Mouse (Mus musculus): ENCODE measurements at regions not wholly inside any gene's neighbourhood (a gene's known extent, or its start where the extent isn't known, plus 50 kb on each side); places are given as distances from the start of the nearest gene placed in this dataset.

DNA sequence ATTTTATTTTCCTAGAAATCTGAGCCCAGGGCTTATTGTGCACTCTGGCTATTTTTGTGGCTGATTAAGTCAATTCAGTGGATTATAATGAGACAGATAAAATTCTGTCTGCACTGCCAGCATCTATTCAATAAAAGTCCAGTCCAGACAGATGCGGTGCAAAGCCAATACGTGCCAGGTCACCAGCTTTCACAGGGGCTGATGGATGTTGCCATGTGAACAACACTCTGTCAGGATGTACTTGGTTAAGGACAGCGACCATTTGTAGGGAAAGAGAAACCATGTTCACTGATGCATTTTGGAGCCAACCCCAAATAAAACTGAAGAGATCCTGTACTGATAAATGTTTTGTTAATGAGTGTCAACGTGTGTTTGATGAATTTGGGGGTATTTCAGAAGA lies 285.0 kb upstream of the Gnpda2 start:
- whole genome bisulfite sequencing = 47% methylated on average over 4 of the region's 4 CpGs
- no peak overlapping the region for H3K27ac ChIP-seq (ENCODE audit: low read length)
- ATAC-seq = no peak
- H3K9ac ChIP-seq (ENCODE audit: low read depth, low read length) = no peak overlapping the region
- H3K9me3 ChIP-seq (replicated peaks; ENCODE audit: control insufficient read depth, low read length, poor library complexity, severe bottlenecking) = no peaks in the 10 kb centered on the region
- no peaks in the 10 kb centered on the region for H3K4me1 ChIP-seq (ENCODE audit: control insufficient read depth, insufficient read depth, low read length)
- H3K4me2 ChIP-seq (ENCODE audit: low read length) = no peak overlapping the region
- no peaks in the 10 kb centered on the region for H3K27me3 ChIP-seq (ENCODE audit: control insufficient read depth, insufficient read depth, low read depth, low read length)
- no peak overlapping the region for H3K4me3 ChIP-seq (ENCODE audit: low read depth, low read length)
- H3K36me3 ChIP-seq (ENCODE audit: control insufficient read depth, insufficient read depth, low read length) = no peaks in the 10 kb centered on the region

DNA sequence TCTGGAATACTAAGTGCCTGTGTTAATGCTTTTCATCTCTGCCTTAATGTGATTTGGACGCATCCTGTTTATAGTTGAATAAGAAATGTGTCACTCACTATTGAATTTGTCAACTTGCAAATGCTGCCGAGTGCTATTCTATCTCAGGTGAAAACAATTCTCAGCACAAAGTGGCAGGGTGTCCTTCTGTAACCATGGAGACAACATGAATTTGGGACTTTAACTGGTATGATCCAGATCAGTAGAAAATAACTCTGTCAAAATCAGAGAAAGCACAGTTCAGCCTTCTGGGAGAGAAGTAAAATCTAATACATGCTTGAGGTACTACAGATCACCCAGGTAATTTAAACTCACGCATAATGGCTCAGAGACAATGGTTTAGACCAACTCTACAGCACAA lies 270.9 kb upstream of the Gnpda2 start:
- Histone ChIP-seq H3K27ac (ENCODE audit: low read length) (no peak overlapping the region), H3K4me3 (ENCODE audit: low read depth, low read length) (no peak overlapping the region)

DNA sequence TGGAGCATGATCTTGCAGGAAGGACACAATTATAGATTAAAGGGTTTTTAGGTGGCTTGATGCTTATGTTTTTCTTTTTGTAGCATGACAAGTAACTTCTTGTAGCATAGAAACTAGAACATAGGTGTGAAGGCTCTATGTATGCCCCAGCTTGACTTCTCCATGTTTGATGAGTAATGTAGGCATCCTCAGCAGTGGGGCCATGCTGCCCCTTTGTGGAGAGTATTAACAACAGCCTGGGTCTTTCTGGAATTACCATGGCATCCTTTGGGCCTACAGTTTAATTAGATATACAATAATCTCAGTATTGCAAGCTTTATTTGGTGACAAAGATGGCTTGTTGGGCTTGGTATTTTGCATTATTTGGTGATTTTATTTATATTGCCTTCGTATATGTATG lies 252.7 kb upstream of the Gnpda2 start:
- H3K9me3 ChIP-seq (replicated peaks; ENCODE audit: control insufficient read depth, low read length, poor library complexity, severe bottlenecking) = no peaks in the 10 kb centered on the region
- 50% methylated on average over 1 of the region's 1 CpGs for WGBS
- H3K4me1 ChIP-seq (ENCODE audit: control insufficient read depth, insufficient read depth, low read length) = no peaks in the 10 kb centered on the region
- no peak for ATAC-seq
- H3K4me2 ChIP-seq (ENCODE audit: low read length) = no peak overlapping the region
- no peak overlapping the region for H3K27ac ChIP-seq (ENCODE audit: low read length)
- H3K4me3 ChIP-seq (ENCODE audit: low read depth, low read length) = no peak overlapping the region
- no peak overlapping the region for H3K9ac ChIP-seq (ENCODE audit: low read depth, low read length)
- no peaks in the 10 kb centered on the region for H3K36me3 ChIP-seq (ENCODE audit: control insufficient read depth, insufficient read depth, low read length)
- H3K27me3 ChIP-seq (ENCODE audit: control insufficient read depth, insufficient read depth, low read depth, low read length) = no peaks in the 10 kb centered on the region

More for the DNA sequence above, 270.9 kb upstream of the Gnpda2 start:
- H3K9me3 ChIP-seq (replicated peaks; ENCODE audit: control insufficient read depth, low read length, poor library complexity, severe bottlenecking) = no peaks in the 10 kb centered on the region
- peak; percentile 78 for ATAC-seq
- no peak overlapping the region for H3K9ac ChIP-seq (ENCODE audit: low read depth, low read length)
- no peaks in the 10 kb centered on the region for H3K36me3 ChIP-seq (ENCODE audit: control insufficient read depth, insufficient read depth, low read length)
- H3K27me3 ChIP-seq (ENCODE audit: control insufficient read depth, insufficient read depth, low read depth, low read length) = no peaks in the 10 kb centered on the region
- WGBS = 56% methylated on average over 3 of the region's 3 CpGs
- no peak overlapping the region for H3K4me2 ChIP-seq (ENCODE audit: low read length)
- no peaks in the 10 kb centered on the region; the same call in 1 of the 2 replicates for H3K4me1 ChIP-seq (ENCODE audit: control insufficient read depth, insufficient read depth, low read length)

DNA sequence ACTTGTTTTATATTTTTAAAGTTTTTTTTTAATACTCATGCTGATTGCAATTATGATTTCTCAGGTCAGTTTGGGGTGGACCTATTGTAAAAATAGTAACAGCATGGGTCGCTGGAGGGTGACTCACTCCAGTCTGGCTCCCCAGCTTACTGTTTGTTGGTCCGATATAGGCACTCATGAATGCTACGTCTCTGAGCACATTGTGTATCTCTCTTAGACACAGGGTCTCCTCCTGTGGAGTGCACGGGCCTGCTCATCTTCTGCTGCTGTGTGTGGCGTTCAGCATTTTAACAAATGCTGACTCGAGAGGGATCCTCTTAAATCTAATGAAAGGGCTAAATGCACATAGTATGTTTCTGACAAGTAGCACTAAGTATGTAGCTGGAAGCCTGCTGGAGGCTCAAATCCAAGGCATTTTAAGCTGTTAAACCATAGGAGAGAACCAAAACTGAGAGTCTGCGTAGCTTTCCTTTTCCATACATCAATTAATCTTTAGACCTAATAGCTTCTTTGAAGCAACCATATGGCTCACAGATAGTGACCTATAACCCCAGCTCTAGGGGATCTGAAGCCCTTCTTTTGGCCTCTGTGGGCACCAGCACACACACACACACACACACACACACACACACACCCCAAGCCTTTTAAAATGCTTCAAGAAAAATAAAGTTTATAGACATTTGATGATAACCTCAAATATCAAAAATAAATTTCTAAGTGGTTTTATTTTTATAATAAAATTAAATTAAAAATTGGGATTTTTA lies 246.0 kb upstream of the Gnpda2 start:
- Histone ChIP-seq H3K9me3 (replicated peaks; ENCODE audit: control insufficient read depth, low read length, poor library complexity, severe bottlenecking) (no peaks in the 10 kb centered on the region), H3K4me2 (ENCODE audit: low read length) (no peak overlapping the region), H3K9ac (ENCODE audit: low read depth, low read length) (no peak overlapping the region), H3K4me1 (ENCODE audit: control insufficient read depth, insufficient read depth, low read length) (peaks cover 2% of the 10 kb centered on the region; the same call in 1 of the 2 replicates), H3K27me3 (ENCODE audit: control insufficient read depth, insufficient read depth, low read depth, low read length) (no peaks in the 10 kb centered on the region), H3K36me3 (ENCODE audit: control insufficient read depth, insufficient read depth, low read length) (no peaks in the 10 kb centered on the region), H3K27ac (ENCODE audit: low read length) (no peak overlapping the region), H3K4me3 (ENCODE audit: low read depth, low read length) (no peak overlapping the region)
- 45% methylated on average over 7 of the region's 7 CpGs for WGBS
- ATAC-seq = no peak; the same call in 1 of the 2 replicates

GRCm38 (mm10) chr5:69836356-69836755 lies 244.2 kb upstream of the Gnpda2 start:
- Histone ChIP-seq H3K4me1 (ENCODE audit: control insufficient read depth, insufficient read depth, low read length) (peaks cover 2% of the 10 kb centered on the region; the same call in 1 of the 2 replicates), H3K9me3 (replicated peaks; ENCODE audit: control insufficient read depth, low read length, poor library complexity, severe bottlenecking) (no peaks in the 10 kb centered on the region), H3K27me3 (ENCODE audit: control insufficient read depth, insufficient read depth, low read depth, low read length) (no peaks in the 10 kb centered on the region), H3K4me3 (ENCODE audit: low read depth, low read length) (no peak overlapping the region), H3K9ac (ENCODE audit: low read depth, low read length) (no peak overlapping the region), H3K27ac (ENCODE audit: low read length) (no peak overlapping the region), H3K36me3 (ENCODE audit: control insufficient read depth, insufficient read depth, low read length) (no peaks in the 10 kb centered on the region), H3K4me2 (ENCODE audit: low read length) (no peak overlapping the region)
- no peak for ATAC-seq
- 90% methylated on average over 8 of the region's 8 CpGs for WGBS

DNA sequence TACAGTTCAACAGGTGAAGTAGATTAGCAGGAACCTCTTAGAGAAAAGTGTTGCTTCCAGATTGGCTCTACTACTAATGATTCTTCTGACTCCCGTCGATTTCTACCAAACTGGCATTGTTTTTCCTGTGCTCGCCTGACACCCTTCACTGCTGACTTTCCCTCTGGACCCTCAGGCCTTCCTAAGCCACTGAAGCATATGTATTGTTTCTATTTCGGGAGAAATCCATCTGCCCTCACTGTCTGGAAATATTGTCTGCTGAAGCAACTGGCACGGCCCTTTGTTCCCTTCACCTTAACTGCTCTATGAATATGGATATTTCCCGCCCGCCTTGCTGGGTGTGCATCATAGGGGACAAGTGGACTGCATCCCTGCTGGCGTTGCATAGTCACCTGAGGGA lies 243.0 kb upstream of the Gnpda2 start:
- Histone ChIP-seq H3K36me3 (ENCODE audit: control insufficient read depth, insufficient read depth, low read length) (no peaks in the 10 kb centered on the region), H3K4me2 (ENCODE audit: low read length) (no peak overlapping the region), H3K27me3 (ENCODE audit: control insufficient read depth, insufficient read depth, low read depth, low read length) (no peaks in the 10 kb centered on the region), H3K4me3 (ENCODE audit: low read depth, low read length) (no peak overlapping the region), H3K27ac (ENCODE audit: low read length) (no peak overlapping the region), H3K9ac (ENCODE audit: low read depth, low read length) (no peak overlapping the region), H3K9me3 (replicated peaks; ENCODE audit: control insufficient read depth, low read length, poor library complexity, severe bottlenecking) (no peaks in the 10 kb centered on the region), H3K4me1 (ENCODE audit: control insufficient read depth, insufficient read depth, low read length) (peaks cover 2% of the 10 kb centered on the region; the same call in 1 of the 2 replicates)
- 40% methylated on average over 8 of the region's 8 CpGs for WGBS
- 0 out of 2 replicates have a peak, but pooled peaks have one; percentile 51 for ATAC-seq

GRCm38 (mm10) chr5:69817778-69818177 lies 225.6 kb upstream of the Gnpda2 start:
- H3K4me3 ChIP-seq (ENCODE audit: low read depth, low read length) = no peak overlapping the region
- WGBS = 60% methylated on average over 4 of the region's 4 CpGs

DNA sequence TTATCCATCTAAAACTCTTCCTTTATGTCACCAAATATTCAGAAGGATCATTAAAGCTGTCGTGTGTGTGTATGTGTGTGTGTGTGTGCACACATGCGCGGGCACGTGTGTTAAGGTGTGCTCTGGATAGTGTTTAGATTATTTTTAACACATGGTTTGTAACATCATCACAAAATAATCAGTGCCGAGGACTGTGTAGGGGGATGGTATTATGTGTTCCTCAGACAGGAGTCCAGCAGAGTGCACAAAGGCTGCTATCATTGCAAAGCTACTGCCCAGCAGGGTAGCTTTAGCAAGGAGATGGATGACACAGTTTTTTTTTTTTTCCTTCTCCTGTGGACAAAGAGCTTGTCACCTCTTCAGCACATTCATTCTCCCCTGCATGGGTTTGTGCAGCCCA lies 224.9 kb upstream of the Gnpda2 start:
- no peaks in the 10 kb centered on the region for H3K36me3 ChIP-seq (ENCODE audit: control insufficient read depth, insufficient read depth, low read length)
- H3K27me3 ChIP-seq (ENCODE audit: control insufficient read depth, insufficient read depth, low read depth, low read length) = no peaks in the 10 kb centered on the region
- WGBS = 61% methylated on average over 5 of the region's 5 CpGs
- peak; percentile 17; the same call in 1 of the 2 replicates for ATAC-seq
- H3K4me2 ChIP-seq (ENCODE audit: low read length) = no peak overlapping the region
- no peak overlapping the region for H3K9ac ChIP-seq (ENCODE audit: low read depth, low read length)
- H3K9me3 ChIP-seq (replicated peaks; ENCODE audit: control insufficient read depth, low read length, poor library complexity, severe bottlenecking) = no peaks in the 10 kb centered on the region
- H3K27ac ChIP-seq (ENCODE audit: low read length) = no peak overlapping the region
- no peaks in the 10 kb centered on the region; the same call in none of the 2 replicates for H3K4me1 ChIP-seq (ENCODE audit: control insufficient read depth, insufficient read depth, low read length)
- no peak overlapping the region for H3K4me3 ChIP-seq (ENCODE audit: low read depth, low read length)

More at GRCm38 (mm10) chr5:69817778-69818177, 225.6 kb upstream of the Gnpda2 start:
- Histone ChIP-seq H3K9ac (ENCODE audit: low read depth, low read length) (no peak overlapping the region), H3K27ac (ENCODE audit: low read length) (no peak overlapping the region), H3K9me3 (replicated peaks; ENCODE audit: control insufficient read depth, low read length, poor library complexity, severe bottlenecking) (no peaks in the 10 kb centered on the region), H3K4me1 (ENCODE audit: control insufficient read depth, insufficient read depth, low read length) (no peaks in the 10 kb centered on the region; the same call in none of the 2 replicates), H3K36me3 (ENCODE audit: control insufficient read depth, insufficient read depth, low read length) (no peaks in the 10 kb centered on the region), H3K4me2 (ENCODE audit: low read length) (no peak overlapping the region), H3K27me3 (ENCODE audit: control insufficient read depth, insufficient read depth, low read depth, low read length) (no peaks in the 10 kb centered on the region)
- no peak for ATAC-seq

DNA sequence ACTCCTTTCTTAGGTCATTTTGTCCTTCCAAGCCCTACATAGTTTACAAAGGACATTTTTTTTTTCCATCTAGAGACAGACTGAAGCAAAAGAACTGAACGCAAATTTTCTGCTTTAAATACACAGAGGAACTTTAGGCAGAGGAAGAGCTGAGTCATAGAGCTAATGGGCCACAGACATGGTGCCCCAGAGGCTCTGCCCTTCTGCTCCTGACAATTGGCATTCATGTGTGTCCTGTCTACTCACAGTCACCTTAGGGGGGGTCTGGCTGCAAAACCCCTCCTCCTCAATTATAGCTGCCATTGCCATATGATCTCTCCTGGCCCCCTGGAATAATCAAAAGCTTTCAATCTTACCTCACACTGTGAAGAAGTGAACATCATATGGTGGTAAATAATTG lies 223.2 kb upstream of the Gnpda2 start:
- H3K27ac ChIP-seq (ENCODE audit: low read length) = no peak overlapping the region
- no peak for ATAC-seq
- H3K4me3 ChIP-seq (ENCODE audit: low read depth, low read length) = no peak overlapping the region
- no peaks in the 10 kb centered on the region; the same call in none of the 2 replicates for H3K4me1 ChIP-seq (ENCODE audit: control insufficient read depth, insufficient read depth, low read length)
- H3K9me3 ChIP-seq (replicated peaks; ENCODE audit: control insufficient read depth, low read length, poor library complexity, severe bottlenecking) = no peaks in the 10 kb centered on the region
- no peaks in the 10 kb centered on the region for H3K36me3 ChIP-seq (ENCODE audit: control insufficient read depth, insufficient read depth, low read length)
- no peak overlapping the region for H3K9ac ChIP-seq (ENCODE audit: low read depth, low read length)
- WGBS = 13% methylated on average over 1 of the region's 1 CpGs
- H3K4me2 ChIP-seq (ENCODE audit: low read length) = no peak overlapping the region
- no peaks in the 10 kb centered on the region for H3K27me3 ChIP-seq (ENCODE audit: control insufficient read depth, insufficient read depth, low read depth, low read length)
